Mouse (Mus musculus) MEL (cell line): ENCODE results near the gene Gm45623. TPM values are rescaled to one million over a fixed set of nuclear protein-coding genes. Genes with fewer than 3 reads are reported as not detected.
A peak's percentile ranks its signal among the peaks of the same experiment; 100 is the strongest.

Source experiments
- DNase-seq: peaks from one replicate; pipeline ENCODE4 v3.0.0; 2011; ENCODE audit warnings: low read depth, low spot score
- H3K27ac ChIP-seq: 2 replicates; pipeline ENCODE4 v1.5.1; 2012; ENCODE audit warnings: low read depth, mild to moderate bottlenecking, control low read depth, low read length, moderate library complexity; ENCODE audit not compliant: control insufficient read depth
- H3K27me3 ChIP-seq, 2 experiments: fragments of 150-350 bp in 1 of 2; sonication (generic) in 1 of 2; 2 replicates each; pipeline ENCODE4 v1.6.1; 2012; ENCODE audit warnings: low read length in 2 of 2, mild to moderate bottlenecking in 2 of 2, improper control_type of control experiment in 1 of 2, moderate library complexity in 1 of 2; ENCODE audit not compliant: insufficient read depth in 2 of 2, control insufficient read depth in 1 of 2
- H3K36me3 ChIP-seq, 2 experiments: 2 replicates each; pipeline ENCODE4 v1.6.1; 2012 to 2014; ENCODE audit warnings: low read length in 2 of 2, improper control_type of control experiment in 1 of 2, inconsistent platforms in 1 of 2, mild to moderate bottlenecking in 1 of 2; ENCODE audit not compliant: insufficient read depth in 2 of 2, control insufficient read depth in 1 of 2
- H3K4me1 ChIP-seq, 2 experiments: fragments of 150-350 bp in 1 of 2; sonication (generic) in 1 of 2; 2 replicates each; pipeline ENCODE4 v1.6.1; 2012; ENCODE audit warnings: low read length in 2 of 2, improper control_type of control experiment in 1 of 2, mild to moderate bottlenecking in 1 of 2; ENCODE audit not compliant: insufficient read depth in 2 of 2, control insufficient read depth in 1 of 2
- H3K4me3 ChIP-seq, 2 experiments: fragments of 150-350 bp in 1 of 2; sonication (generic) in 1 of 2; 2 replicates each; pipeline ENCODE4 v1.5.1; 2012; ENCODE audit warnings: low read depth in 2 of 2, low read length in 2 of 2, mild to moderate bottlenecking in 2 of 2, moderate library complexity in 2 of 2, control low read depth in 1 of 2, improper control_type of control experiment in 1 of 2; ENCODE audit not compliant: control insufficient read depth in 1 of 2, insufficient read depth in 1 of 2
- H3K79me2 ChIP-seq: 2 replicates; pipeline ENCODE4 v1.6.1; 2012; ENCODE audit warnings: mild to moderate bottlenecking, low read length, moderate library complexity; ENCODE audit not compliant: control insufficient read depth, poor library complexity, insufficient read depth
- H3K9ac ChIP-seq: 2 replicates; pipeline ENCODE4 v1.6.1; 2012; ENCODE audit warnings: low read depth, mild to moderate bottlenecking, control low read depth, low read length, moderate library complexity; ENCODE audit not compliant: control insufficient read depth, poor library complexity, severe bottlenecking
- H3K9me3 ChIP-seq: fragments of 150-350 bp; sonication (generic); replicated peaks from 2 replicates; pipeline ENCODE4 v1.6.1; 2012; ENCODE audit warnings: mild to moderate bottlenecking, low read length, improper control_type of control experiment, moderate library complexity; ENCODE audit not compliant: insufficient read depth
- BHLHE40 ChIP-seq: IDR thresholded peaks from 2 replicates; pipeline ENCODE4 v1.6.1; 2012; ENCODE audit warnings: low read depth, mild to moderate bottlenecking, inconsistent platforms, low read length, improper control_type of control experiment, borderline replicate concordance
- CHD1 ChIP-seq: IDR thresholded peaks from 2 replicates; pipeline ENCODE4 v1.6.1; 2012; ENCODE audit warnings: low read depth, mild to moderate bottlenecking, inconsistent platforms, low read length, improper control_type of control experiment
- CHD2 ChIP-seq: IDR thresholded peaks from 2 replicates; pipeline ENCODE4 v1.6.1; 2011; ENCODE audit warnings: low read length, improper control_type of control experiment
- CTCF ChIP-seq, 3 experiments: IDR thresholded peaks in 2 of 3; conservative IDR thresholded peaks in 1 of 3; 2 replicates each; pipeline ENCODE4 v1.5.1; 2011 to 2012; ENCODE audit warnings: low read length in 3 of 3, low read depth in 2 of 3, mild to moderate bottlenecking in 2 of 3, improper control_type of control experiment in 1 of 3, inconsistent platforms in 1 of 3, mixed read lengths in 1 of 3, moderate library complexity in 1 of 3; ENCODE audit not compliant: control insufficient read depth in 1 of 3, insufficient read depth in 1 of 3, poor library complexity in 1 of 3, severe bottlenecking in 1 of 3
- GATA1 ChIP-seq: IDR thresholded peaks from 2 replicates; pipeline ENCODE4 v1.6.1; 2011; ENCODE audit warnings: low read depth, low read length, improper control_type of control experiment
- HCFC1 ChIP-seq: IDR thresholded peaks from 2 replicates; pipeline ENCODE4 v1.6.1; 2012; ENCODE audit warnings: low read depth, mild to moderate bottlenecking, inconsistent platforms, low read length, improper control_type of control experiment, moderate library complexity
- JUND ChIP-seq: IDR thresholded peaks from 2 replicates; pipeline ENCODE4 v1.6.1; 2011; ENCODE audit warnings: low read depth, mild to moderate bottlenecking, improper control_type of control experiment, low read length
- KAT2A ChIP-seq: conservative IDR thresholded peaks from 2 replicates; pipeline ENCODE4 v1.6.1; 2012; ENCODE audit warnings: low read depth, low read length, improper control_type of control experiment, inconsistent platforms
- MAFK ChIP-seq: IDR thresholded peaks from 2 replicates; pipeline ENCODE4 v1.6.1; 2011; ENCODE audit warnings: low read depth, mild to moderate bottlenecking, low read length, improper control_type of control experiment, borderline replicate concordance
- MAX ChIP-seq: IDR thresholded peaks from 2 replicates; pipeline ENCODE4 v1.6.1; 2011; ENCODE audit warnings: low read length, improper control_type of control experiment
- MEF2A ChIP-seq: IDR thresholded peaks from 2 replicates; pipeline ENCODE4 v1.6.1; 2014; ENCODE audit warnings: low read depth, mild to moderate bottlenecking, inconsistent platforms, low read length, improper control_type of control experiment; ENCODE audit not compliant: poor library complexity, insufficient replicate concordance, severe bottlenecking; ENCODE audit errors: extremely low read depth
- MYB ChIP-seq: IDR thresholded peaks from 2 replicates; pipeline ENCODE4 v1.6.1; 2011; ENCODE audit warnings: mild to moderate bottlenecking, low read depth, low read length, improper control_type of control experiment
- NRF1 ChIP-seq: IDR thresholded peaks from 2 replicates; pipeline ENCODE4 v1.6.1; 2014; ENCODE audit warnings: low read depth, mild to moderate bottlenecking, inconsistent platforms, low read length, improper control_type of control experiment, moderate library complexity; ENCODE audit not compliant: poor library complexity, insufficient read depth, severe bottlenecking
- POLR2AphosphoS5 ChIP-seq: IDR thresholded peaks from 2 replicates; pipeline ENCODE4 v1.6.1; 2012; ENCODE audit warnings: low read depth, borderline replicate concordance, mild to moderate bottlenecking, inconsistent platforms, low read length, moderate library complexity, mixed read lengths
- RAD21 ChIP-seq: IDR thresholded peaks from 2 replicates; pipeline ENCODE4 v1.6.1; 2011; ENCODE audit warnings: mild to moderate bottlenecking, low read depth, low read length, improper control_type of control experiment
- TAL1 ChIP-seq: IDR thresholded peaks from 2 replicates; pipeline ENCODE4 v1.6.1; 2012; ENCODE audit warnings: mild to moderate bottlenecking, inconsistent platforms, low read length, moderate library complexity, mixed read lengths
- TCF12 ChIP-seq: IDR thresholded peaks from 2 replicates; pipeline ENCODE4 v1.6.1; 2014; ENCODE audit warnings: low read depth, mild to moderate bottlenecking, inconsistent platforms, low read length, improper control_type of control experiment, moderate library complexity
- USF2 ChIP-seq, 2 experiments: IDR thresholded peaks; 2 replicates each; pipeline ENCODE4 v1.6.1; 2011 to 2012; ENCODE audit warnings: improper control_type of control experiment in 2 of 2, low read length in 2 of 2, borderline replicate concordance in 1 of 2, inconsistent platforms in 1 of 2, low read depth in 1 of 2, mild to moderate bottlenecking in 1 of 2; ENCODE audit not compliant: insufficient read depth in 1 of 2
- ZKSCAN1 ChIP-seq: IDR thresholded peaks from 2 replicates; pipeline ENCODE4 v1.6.1; 2012; ENCODE audit warnings: low read depth, mild to moderate bottlenecking, inconsistent platforms, low read length, improper control_type of control experiment, moderate library complexity
- ZMIZ1 ChIP-seq: IDR thresholded peaks from 2 replicates; pipeline ENCODE4 v1.6.1; 2012; ENCODE audit warnings: low read depth, mild to moderate bottlenecking, inconsistent platforms, low read length, improper control_type of control experiment, moderate library complexity
- ZNF384 ChIP-seq: IDR thresholded peaks from 2 replicates; pipeline ENCODE4 v1.6.1; 2012; ENCODE audit warnings: low read depth, mild to moderate bottlenecking, inconsistent platforms, low read length, improper control_type of control experiment
- polyA plus RNA-seq, 2 experiments: library from polyadenylated mRNA; stranded (reverse) in 1 of 2; unstranded in 1 of 2; fragments of >175 nt in 1 of 2; fragments of >200 nt in 1 of 2; gene quantifications; 2 replicates each; pipeline versions ENCODE4 v1.2.1 to v1.2.4; 2012; ENCODE audit warnings: low replicate concordance in 2 of 2, low read depth in 1 of 2; ENCODE audit not compliant: insufficient read length in 2 of 2, insufficient read depth in 1 of 2, missing spikeins in 1 of 2
- total RNA-seq: library from RNA; depleted of rRNA; stranded (reverse); fragments of 300-350 nt; gene quantifications from 2 replicates; pipeline ENCODE4 v1.2.3, GENCODE M21; 2012

The Gm45623 gene
- total and polyA plus RNA-seq, 3 experiments: not detected

GRCm38 (mm10) chr13:56772592-56772991, 19.0 kb upstream of the Gm45623 start:
- H3K4me1 ChIP-seq: no peaks in the 10 kb centered on the region
- no peak overlapping the region for H3K4me3 ChIP-seq
- TF ChIP-seq KAT2A (no peak), ZKSCAN1 (no peak), CTCF (IDR thresholded peaks at IDR 0.05 in 2 of 3, conservative IDR thresholded peaks at IDR 0.05 in 1 of 3; ENCODE audit: control insufficient read depth in 1 of 3, insufficient read depth in 1 of 3, low read depth in 2 of 3, low read length in 3 of 3, poor library complexity in 1 of 3, severe bottlenecking in 1 of 3) (no peak), CHD1 (no peak), RAD21 (no peak)
- no peaks in the 10 kb centered on the region for H3K36me3 ChIP-seq
- no peak overlapping the region for H3K27ac ChIP-seq
- no peaks in the 10 kb centered on the region for H3K27me3 ChIP-seq
- H3K9me3 ChIP-seq: no peaks in the 10 kb centered on the region
- H3K79me2 ChIP-seq: no peaks in the 10 kb centered on the region
- DNase-seq: no peak
- no peak overlapping the region for H3K9ac ChIP-seq

- TF ChIP-seq TAL1 (no peak), USF2 (IDR thresholded peaks at IDR 0.05; ENCODE audit: borderline replicate concordance in 1 of 2, insufficient read depth in 1 of 2, low read depth in 1 of 2, low read length in 2 of 2) (no peak), BHLHE40 (no peak), CTCF (IDR thresholded peaks at IDR 0.05 in 2 of 3, conservative IDR thresholded peaks at IDR 0.05 in 1 of 3; ENCODE audit: control insufficient read depth in 1 of 3, insufficient read depth in 1 of 3, low read depth in 2 of 3, low read length in 3 of 3, poor library complexity in 1 of 3, severe bottlenecking in 1 of 3) (0 out of 6 replicates have a peak, but pooled peaks of 1 of the 3 experiments have one; percentile 7), MAFK (no peak), NRF1 (no peak), MYB (no peak), ZMIZ1 (no peak)
- TF ChIP-seq, all 39 proteins: peak for 1
- Histone ChIP-seq H3K27me3 (no peaks in the 10 kb centered on the region), H3K4me3 (no peak overlapping the region), H3K27ac (no peak overlapping the region), H3K79me2 (no peaks in the 10 kb centered on the region), H3K9me3 (no peaks in the 10 kb centered on the region), H3K4me1 (no peaks in the 10 kb centered on the region), H3K9ac (no peak overlapping the region), H3K36me3 (no peaks in the 10 kb centered on the region)
- no peak for DNase-seq
Measured at GRCm38 (mm10) chr13:56770786-56771185, 17.2 kb upstream of the Gm45623 start.

- no peak overlapping the region for H3K9ac ChIP-seq
- H3K79me2 ChIP-seq: no peaks in the 10 kb centered on the region
- no peak for DNase-seq
- no peaks in the 10 kb centered on the region for H3K9me3 ChIP-seq
- H3K4me3 ChIP-seq: no peak overlapping the region
- H3K36me3 ChIP-seq: no peaks in the 10 kb centered on the region
- H3K27ac ChIP-seq: no peak overlapping the region
- H3K27me3 ChIP-seq: no peaks in the 10 kb centered on the region
- no peaks in the 10 kb centered on the region for H3K4me1 ChIP-seq
- TF ChIP-seq CHD1 (no peak), MEF2A (no peak), ZNF384 (no peak), BHLHE40 (no peak), GATA1 (no peak), TCF12 (no peak), JUND (no peak), POLR2AphosphoS5 (no peak), MAX (no peak), CHD2 (no peak), HCFC1 (no peak), MAFK (no peak), ZKSCAN1 (no peak)
Measured at GRCm38 (mm10) chr13:56770136-56770578, 16.5 kb upstream of the Gm45623 start.
